In the genomic region with DNA sequence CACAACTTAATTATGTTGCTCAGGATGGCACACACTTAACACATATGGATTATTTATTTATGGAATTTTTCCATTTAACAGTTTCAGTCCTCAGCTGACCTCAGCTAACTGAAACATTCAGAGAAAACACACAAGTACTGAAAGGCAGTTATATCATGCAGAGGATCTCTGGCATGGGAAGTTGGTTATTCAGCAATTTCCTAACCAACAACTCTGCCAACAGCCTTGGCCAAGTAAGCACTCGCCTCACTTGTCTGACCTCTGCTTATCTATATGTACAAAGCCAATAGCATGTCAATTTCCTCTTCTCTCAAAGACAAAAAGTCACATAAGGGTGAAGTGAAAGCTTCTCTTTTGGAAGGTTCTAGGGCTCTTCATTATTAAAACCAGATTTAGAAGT, we compare ENCODE assay signal across 26 mouse cellular contexts.
DNase-seq lines count a peak whose midpoint lies in the region; ATAC-seq and TF ChIP-seq lines count a peak whose summit lies in the region.
"Had no signal": no experiment of that assay in that cellular context is flagged by ENCODE, and none has a peak within 500 bp of the region (broad histone marks: within the 10 kb centered on the region; RNA-seq: fewer than 3 reads in every experiment).

No protein-coding gene starts in this region.

- no peak for TF ChIP-seq POLR2A in lung, adult 2 months (IDR thresholded peaks at IDR 0.05; ENCODE audit: borderline replicate concordance, extremely low read depth, low read depth, low read length)

- TF ChIP-seq CTCF in lung, adult 2 months (IDR thresholded peaks at IDR 0.05; ENCODE audit: insufficient read depth, low read length): no peak

- H3K4me1 ChIP-seq in lung, adult 2 months (ENCODE audit: control insufficient read depth, insufficient read depth, low read length): no peaks in the 10 kb centered on the region
- H3K4me1 ChIP-seq: embryonic facial prominence, embryonic 13.5 days; embryonic facial prominence, embryonic 15.5 days; forebrain, embryonic 10.5 days; forebrain, embryonic 12.5 days had no signal

- DNase-seq in 416B (ENCODE audit: low read depth): peak; percentile 78
- DNase-seq in adipocyte (ENCODE audit: low spot score): peak; percentile 41
- DNase-seq in embryo, embryonic 9.5 days (ENCODE audit: extremely low spot score): no peak
- no peak for DNase-seq in lung, postnatal 4 days
- DNase-seq in lung, adult 2 months: no peak
- DNase-seq: adrenal gland, adult 2 months; adrenal gland, postnatal 10 days; adrenal gland, postnatal 25 days; B cell, adult 2 months; cerebellum, adult 11 months; cerebellum, adult 18-20 months; cerebellum, adult 8-10 months; cerebellum, adult 9-11 months; cerebellum, postnatal 14 days; cerebellum, postnatal 36 days had no signal

- peak; percentile 31; the same call in 1 of the 2 replicates for ATAC-seq in granulocyte monocyte progenitor cell, adult 5-6 weeks (replicated peaks; ENCODE audit: poor library complexity, severe bottlenecking)
- ATAC-seq: activated CD4-positive, CD25-positive, alpha-beta regulatory T cell, adult 4 months; CD4-positive, CD25-positive, alpha-beta regulatory T cell, adult 4 months; forebrain, embryonic 14.5 days; forebrain, embryonic 16.5 days; Patski had no signal

- H3K4me3 ChIP-seq in lung, adult 2 months (replicated peaks; ENCODE audit: extremely low read depth, low read depth, low read length): no peak overlapping the region
- H3K4me3 ChIP-seq: embryonic facial prominence, embryonic 13.5 days; embryonic facial prominence, embryonic 15.5 days; erythroblast, embryonic 14.5 days; forebrain, embryonic 10.5 days; forebrain, embryonic 12.5 days had no signal

- WGBS in lung, adult 2 months: 24% methylated on average over 1 of the region's 1 CpGs

Comparison
In these comparisons a context has a peak if more than half of its experiments do, and no peak if none do; other contexts are left out.
1. DNase-seq: peak in 416B (single experiment) and adipocyte (single experiment); none in embryo, embryonic 9.5 days (single experiment), lung, postnatal 4 days (0 of 2) and lung, adult 2 months (single experiment).